Mouse (Mus musculus) forebrain, embryonic 10.5 days (tissue): ENCODE results near the gene Cc2d2a. TPM values are rescaled to one million over a fixed set of nuclear protein-coding genes. Genes with fewer than 3 reads are reported as not detected.

Experiments
- DNase-seq: peaks from one replicate; pipeline ENCODE4 v3.0.0-alpha.2; 2017; ENCODE audit warnings: low spot score; ENCODE audit errors: extremely low spot score
- H3K27ac ChIP-seq: fragments of 300-500 bp; sonication (generic); 2 replicates; pipeline ENCODE4 v1.5.1; 2016; ENCODE audit warnings: mild to moderate bottlenecking
- H3K27me3 ChIP-seq: fragments of 300-500 bp; sonication (generic); 2 replicates; pipeline ENCODE4 v1.6.1; 2016; ENCODE audit warnings: mild to moderate bottlenecking; ENCODE audit not compliant: poor library complexity, severe bottlenecking
- H3K36me3 ChIP-seq: fragments of 300-500 bp; sonication (generic); replicated peaks from 2 replicates; pipeline ENCODE4 v1.6.1; 2016; ENCODE audit warnings: mild to moderate bottlenecking, moderate library complexity
- H3K4me1 ChIP-seq: fragments of 300-500 bp; sonication (generic); 2 replicates; pipeline ENCODE4 v1.6.1; 2016
- H3K4me3 ChIP-seq: fragments of 300-500 bp; sonication (generic); 2 replicates; pipeline ENCODE4 v1.5.1; 2016; ENCODE audit warnings: mild to moderate bottlenecking, moderate library complexity
- H3K9me3 ChIP-seq: fragments of 300-500 bp; sonication (generic); 2 replicates; pipeline ENCODE4 v1.6.1; 2016; ENCODE audit warnings: mild to moderate bottlenecking, moderate library complexity
- WGBS: fragments of 180-500 bp; shearing (Covaris S2); methylation state at CpG from one replicate; pipeline ENCODE4 v1.1.7; 2016; 5-methylcytosine and 5-hydroxymethylcytosine counted together
- polyA plus RNA-seq: library from polyadenylated mRNA; unstranded; fragments of >200 nt; fragmentation: Nextera tagmentation; extraction: Ambion mirVana; gene quantifications from 2 replicates; pipeline ENCODE4 v1.2.1, GENCODE M21; 2016

Gene Cc2d2a
- polyA plus RNA-seq, 1 experiment from 2014 or later: 9.8 TPM

DNA sequence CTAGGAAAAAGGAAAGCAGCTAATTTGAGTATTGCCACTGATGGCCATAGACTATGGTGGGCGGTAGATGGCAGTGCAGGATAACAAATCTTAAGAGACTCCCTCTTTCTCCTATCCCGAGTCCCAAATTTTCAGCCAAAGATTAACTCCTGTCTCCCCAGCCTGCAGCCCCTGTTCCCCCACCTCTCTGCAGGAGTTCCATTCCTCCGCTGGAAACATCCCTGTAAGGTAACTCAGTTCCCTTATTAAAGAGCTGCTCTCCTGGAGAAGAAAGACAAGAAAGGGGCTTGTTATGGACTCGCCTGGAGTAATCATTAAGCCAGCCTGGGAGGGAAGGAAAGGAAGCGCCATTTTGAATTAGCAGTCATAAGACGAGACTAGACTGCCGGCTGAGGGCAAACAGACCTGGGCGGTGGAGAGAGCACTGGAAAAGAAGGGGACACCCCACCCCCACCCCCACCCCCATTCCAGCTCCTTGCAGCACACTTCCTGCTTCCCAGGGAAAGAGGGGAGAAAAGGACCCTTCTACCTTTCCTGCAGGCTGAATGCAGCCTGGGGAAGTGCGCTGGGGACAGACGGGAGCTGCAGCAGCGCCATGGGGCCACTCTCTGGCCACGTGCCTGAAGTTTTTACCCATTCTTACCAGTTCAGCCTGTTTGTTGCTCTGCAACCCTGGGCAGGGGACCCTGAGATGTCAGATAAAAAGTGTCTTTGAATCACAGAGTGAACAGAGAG, 10.2 kb downstream of the Cc2d2a start:
- peaks cover 14% of the 10 kb centered on the region for H3K4me1 ChIP-seq
- under 1% methylated on average over 12 of the region's 12 CpGs for WGBS
- no peaks in the 10 kb centered on the region for H3K9me3 ChIP-seq
- H3K27me3 ChIP-seq: no peaks in the 10 kb centered on the region
- DNase-seq: peak; percentile 82
- peak overlapping the region; percentile 59 for H3K4me3 ChIP-seq
- peaks cover 24% of the 10 kb centered on the region for H3K36me3 ChIP-seq
- H3K27ac ChIP-seq: peak overlapping the region; percentile 97

DNA sequence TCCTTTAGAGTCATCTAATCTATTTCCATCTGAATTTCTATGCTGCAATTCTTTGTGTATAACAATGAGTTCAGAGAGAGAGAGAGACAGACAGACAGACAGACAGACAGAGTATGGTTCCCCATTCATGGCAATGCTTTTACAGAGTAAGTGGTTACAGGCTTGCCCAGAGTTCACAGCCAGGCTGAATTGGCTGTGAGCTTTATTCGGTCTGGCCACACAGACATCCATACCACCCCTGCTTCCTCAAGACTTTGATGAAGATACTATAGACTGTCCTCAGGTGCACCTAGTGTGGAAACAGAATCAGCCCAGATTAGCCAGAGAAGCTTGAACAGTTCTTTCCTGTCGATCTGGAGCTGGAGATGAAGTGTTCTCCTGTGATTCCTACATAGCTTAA, 10.9 kb downstream of the Cc2d2a start:
- DNase-seq: no peak
- 86% methylated on average over 2 of the region's 2 CpGs for WGBS
- H3K4me3 ChIP-seq: peak overlapping the region; percentile 59
- H3K36me3 ChIP-seq: peaks cover 29% of the 10 kb centered on the region
- H3K27me3 ChIP-seq: no peaks in the 10 kb centered on the region
- peak overlapping the region; percentile 97 for H3K27ac ChIP-seq
- peaks cover 14% of the 10 kb centered on the region for H3K4me1 ChIP-seq
- H3K9me3 ChIP-seq: no peaks in the 10 kb centered on the region

DNA sequence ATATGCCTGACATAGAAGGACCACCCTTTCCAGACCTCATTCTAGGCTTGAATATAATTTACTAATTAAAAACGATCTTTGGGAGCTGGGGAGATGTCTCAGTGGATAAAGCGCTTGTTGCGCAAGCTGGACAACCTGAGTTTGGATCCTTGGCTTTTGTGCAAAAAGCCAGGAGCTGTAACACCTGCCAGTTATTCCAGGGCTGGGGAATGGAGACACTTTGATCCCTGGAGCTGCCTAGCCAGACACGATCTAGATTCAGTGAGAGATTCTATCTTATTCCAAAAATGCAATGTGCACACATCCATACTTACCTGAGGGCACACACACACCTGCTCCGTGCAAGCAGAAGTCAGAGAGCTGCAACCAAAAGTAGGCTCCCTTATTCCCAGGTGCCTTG, 23.3 kb downstream of the Cc2d2a start:
- 93% methylated on average over 5 of the region's 5 CpGs for WGBS
- H3K4me1 ChIP-seq: no peaks in the 10 kb centered on the region
- no peaks in the 10 kb centered on the region for H3K27me3 ChIP-seq
- peaks cover 94% of the 10 kb centered on the region for H3K36me3 ChIP-seq
- H3K9me3 ChIP-seq: no peaks in the 10 kb centered on the region
- DNase-seq: no peak
- H3K27ac ChIP-seq: no peak overlapping the region
- no peak overlapping the region for H3K4me3 ChIP-seq

DNA sequence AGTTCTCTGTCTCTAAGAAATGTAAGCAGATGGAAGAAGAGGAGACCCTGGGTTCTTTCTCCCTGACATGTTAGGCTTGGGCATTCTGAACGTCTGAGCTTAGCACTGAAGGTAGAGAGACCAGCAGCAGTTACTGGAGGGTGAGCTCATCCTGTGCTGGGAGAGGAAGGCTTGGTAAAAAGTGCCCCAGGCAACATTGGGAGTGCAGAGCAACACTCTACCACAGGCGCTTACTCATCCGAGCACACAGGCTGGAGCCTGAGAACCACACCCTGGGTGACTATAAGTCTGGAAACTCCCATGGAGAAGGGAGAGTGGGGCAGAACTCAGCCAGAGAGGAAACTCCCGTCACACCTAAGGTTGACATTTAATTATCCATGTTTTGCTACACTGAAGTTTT, 30.3 kb downstream of the Cc2d2a start:
- peaks cover 78% of the 10 kb centered on the region for H3K36me3 ChIP-seq
- no peaks in the 10 kb centered on the region for H3K4me1 ChIP-seq
- no peak for DNase-seq
- no peaks in the 10 kb centered on the region for H3K27me3 ChIP-seq
- H3K9me3 ChIP-seq: no peaks in the 10 kb centered on the region
- H3K27ac ChIP-seq: no peak overlapping the region
- no peak overlapping the region for H3K4me3 ChIP-seq
- 85% methylated on average over 4 of the region's 4 CpGs for WGBS

DNA sequence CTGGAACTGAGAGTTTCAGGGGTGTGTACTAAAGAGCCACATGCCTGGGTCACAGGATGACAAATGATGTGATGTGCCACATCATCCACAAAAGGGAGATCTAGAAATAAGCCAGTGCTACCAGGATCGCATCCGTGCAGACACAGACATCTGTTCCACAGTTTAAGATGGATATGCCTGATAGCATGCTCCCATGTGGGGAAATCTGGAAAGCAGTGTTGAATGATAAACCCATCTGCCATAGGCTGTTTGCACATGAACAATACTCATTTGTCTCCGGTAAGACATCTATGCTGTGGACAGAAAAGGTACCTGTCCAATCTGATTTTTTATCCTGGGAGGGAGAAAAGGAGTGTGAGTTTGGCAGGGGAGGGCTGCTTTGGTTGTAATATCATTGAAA, 35.0 kb downstream of the Cc2d2a start:
- Histone ChIP-seq H3K36me3 (peaks cover 68% of the 10 kb centered on the region), H3K9me3 (no peaks in the 10 kb centered on the region), H3K27ac (no peak overlapping the region), H3K4me1 (no peaks in the 10 kb centered on the region), H3K27me3 (no peaks in the 10 kb centered on the region), H3K4me3 (no peak overlapping the region)
- no peak for DNase-seq
- WGBS: 94% methylated on average over 3 of the region's 3 CpGs

DNA sequence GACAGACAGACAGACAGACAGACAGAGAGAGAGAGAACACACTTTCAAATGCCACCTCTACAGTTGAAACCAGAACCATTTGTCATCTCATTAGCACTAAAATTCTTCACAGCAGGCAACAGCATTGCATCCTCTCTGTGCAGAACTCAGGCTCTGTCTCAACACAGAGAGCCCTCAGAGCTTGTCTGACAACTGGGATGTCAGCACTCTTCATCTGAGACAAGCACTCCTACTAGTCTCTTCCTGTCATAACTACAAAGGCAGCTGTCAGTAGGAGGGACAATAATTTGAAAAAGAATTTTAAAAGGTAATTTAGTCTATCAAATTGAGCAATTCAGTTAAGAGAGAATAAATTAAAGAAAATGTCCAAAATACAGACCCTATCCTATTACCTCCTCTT, 37.1 kb downstream of the Cc2d2a start:
- H3K36me3 ChIP-seq: peaks cover 81% of the 10 kb centered on the region
- no peak overlapping the region for H3K27ac ChIP-seq
- no peak overlapping the region for H3K4me3 ChIP-seq
- H3K27me3 ChIP-seq: no peaks in the 10 kb centered on the region
- no peaks in the 10 kb centered on the region for H3K9me3 ChIP-seq
- no peak for DNase-seq
- H3K4me1 ChIP-seq: no peaks in the 10 kb centered on the region

DNA sequence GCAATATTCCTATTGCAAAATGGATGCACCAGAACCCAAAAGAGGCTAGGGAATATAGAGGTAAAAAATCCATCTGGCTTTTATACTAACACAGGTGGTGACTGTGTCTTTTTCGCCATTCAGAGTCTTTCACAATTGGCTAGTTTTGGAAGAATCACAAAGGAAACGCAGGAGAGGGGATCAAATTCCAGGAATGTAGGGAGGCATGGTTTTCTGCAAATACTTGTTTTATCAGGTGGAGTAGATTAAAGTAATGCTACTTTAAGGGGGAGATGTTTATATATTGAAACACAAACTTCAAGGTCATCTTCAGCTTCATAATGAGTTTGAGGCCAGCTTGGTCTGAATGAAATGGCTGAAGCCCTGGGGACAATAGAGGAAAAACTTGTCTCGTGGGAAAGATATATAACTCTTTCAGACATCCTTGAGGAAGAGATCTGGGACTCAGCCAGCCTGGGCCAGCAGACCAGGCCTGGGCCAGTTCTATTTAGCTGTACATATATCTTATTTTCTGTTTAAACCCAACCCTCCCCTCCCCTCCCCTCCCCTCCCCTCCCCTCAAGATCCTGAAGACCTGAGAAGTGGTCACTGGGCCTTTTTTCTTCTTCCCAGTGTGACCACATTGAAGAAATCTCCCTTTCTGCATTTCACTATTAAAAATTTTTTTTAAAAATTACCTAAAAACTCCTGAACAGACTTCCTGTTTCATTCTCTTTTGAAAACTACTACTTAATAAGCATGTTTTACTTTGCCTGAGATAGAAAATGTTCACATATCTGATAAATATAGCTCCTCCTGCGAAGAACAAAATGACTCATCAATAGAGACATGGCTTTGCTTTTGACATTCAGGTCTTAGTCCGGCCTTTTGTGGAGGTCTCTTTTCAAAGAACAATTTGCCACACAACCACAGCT, 59.6 kb downstream of the Cc2d2a start:
- 74% methylated on average over 5 of the region's 5 CpGs for WGBS
- Histone ChIP-seq H3K36me3 (peaks cover 75% of the 10 kb centered on the region), H3K9me3 (no peaks in the 10 kb centered on the region), H3K27ac (no peak overlapping the region), H3K27me3 (no peaks in the 10 kb centered on the region), H3K4me3 (no peak overlapping the region), H3K4me1 (no peaks in the 10 kb centered on the region)
- DNase-seq: no peak

DNA sequence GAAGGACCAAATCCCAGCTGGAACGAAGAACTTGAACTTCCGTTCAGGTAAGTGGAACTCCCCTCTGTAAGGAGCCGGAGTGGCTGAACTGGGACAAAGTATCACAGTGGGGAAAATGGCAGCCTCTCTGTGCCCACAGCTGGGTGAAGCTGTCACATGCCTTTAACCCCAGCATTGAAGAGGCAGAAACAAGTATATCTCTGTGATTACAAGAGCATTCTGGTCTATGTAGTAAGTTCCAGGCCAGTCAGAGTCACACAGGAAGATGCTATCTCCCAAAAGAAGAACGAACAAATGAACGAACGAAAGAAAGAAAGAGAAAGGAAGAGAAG, 60.3 kb downstream of the Cc2d2a start:
- 87% methylated on average over 6 of the region's 6 CpGs for WGBS
- H3K4me1 ChIP-seq: no peaks in the 10 kb centered on the region
- no peaks in the 10 kb centered on the region for H3K9me3 ChIP-seq
- H3K4me3 ChIP-seq: no peak overlapping the region
- H3K27me3 ChIP-seq: no peaks in the 10 kb centered on the region
- H3K27ac ChIP-seq: no peak overlapping the region
- DNase-seq: no peak
- peaks cover 76% of the 10 kb centered on the region for H3K36me3 ChIP-seq

DNA sequence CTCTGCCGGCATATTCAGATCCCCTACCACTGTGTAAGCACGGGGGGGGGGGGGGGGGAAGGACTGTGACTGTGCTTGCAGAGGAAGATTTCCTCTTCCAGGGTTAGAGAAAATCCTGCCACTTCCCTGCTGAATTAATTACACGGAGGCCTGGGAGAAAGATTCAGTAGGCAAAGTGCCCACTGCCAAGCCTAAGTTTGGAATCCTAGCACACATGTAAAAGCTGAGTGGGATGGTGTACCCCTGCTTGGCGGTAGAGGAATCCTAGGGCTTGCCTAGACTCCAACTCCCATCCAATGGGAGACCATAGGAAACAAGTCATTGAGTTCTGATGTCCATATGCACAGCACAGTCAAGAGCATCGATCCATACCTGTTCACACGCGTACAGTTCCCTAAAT, 61.7 kb downstream of the Cc2d2a start:
- no peak for DNase-seq
- Histone ChIP-seq H3K4me3 (no peak overlapping the region), H3K4me1 (no peaks in the 10 kb centered on the region), H3K27me3 (no peaks in the 10 kb centered on the region), H3K36me3 (peaks cover 68% of the 10 kb centered on the region), H3K9me3 (no peaks in the 10 kb centered on the region), H3K27ac (no peak overlapping the region)
- 89% methylated on average over 7 of the region's 7 CpGs for WGBS

DNA sequence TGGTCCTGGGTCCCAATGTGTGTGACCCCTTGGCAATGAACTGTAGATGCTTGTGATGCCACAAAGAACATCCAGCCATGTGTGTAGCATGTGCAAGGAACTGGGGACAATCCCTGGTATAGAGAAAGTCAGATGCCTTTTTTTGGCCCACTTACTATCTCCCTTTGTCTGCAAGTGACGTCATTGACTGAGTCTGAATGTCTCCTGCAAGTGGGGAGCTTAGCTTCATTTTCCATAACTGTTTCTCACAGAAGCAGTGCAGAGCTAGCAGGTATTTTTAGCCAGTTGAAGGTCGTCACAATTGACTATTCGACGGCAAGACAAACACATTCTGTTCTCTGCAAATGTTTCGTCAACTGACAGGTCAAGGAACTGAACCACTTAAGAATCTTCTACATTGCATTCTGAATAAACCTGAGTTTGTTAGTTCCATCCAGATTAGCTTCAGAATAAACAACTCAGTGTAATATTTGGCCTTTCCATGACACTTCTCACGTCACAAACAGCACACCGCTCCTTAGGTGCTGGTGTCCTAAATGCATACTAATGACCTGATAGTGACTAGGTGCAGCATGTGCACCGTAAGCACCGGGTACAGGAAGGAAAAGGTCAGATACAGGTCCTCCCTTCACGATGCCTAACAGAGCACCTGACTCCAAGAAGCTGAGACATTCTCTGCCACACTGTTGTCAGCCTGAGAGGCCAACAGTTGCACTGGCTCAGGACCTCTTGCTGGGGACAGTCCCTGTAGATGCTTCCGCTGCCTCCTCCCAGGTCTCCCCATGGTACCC, 66.4 kb downstream of the Cc2d2a start:
- DNase-seq: no peak
- no peak overlapping the region for H3K27ac ChIP-seq
- 92% methylated on average over 11 of the region's 11 CpGs for WGBS
- no peaks in the 10 kb centered on the region for H3K27me3 ChIP-seq
- peaks cover 72% of the 10 kb centered on the region for H3K36me3 ChIP-seq
- H3K9me3 ChIP-seq: no peaks in the 10 kb centered on the region
- H3K4me3 ChIP-seq: no peak overlapping the region
- H3K4me1 ChIP-seq: no peaks in the 10 kb centered on the region

DNA sequence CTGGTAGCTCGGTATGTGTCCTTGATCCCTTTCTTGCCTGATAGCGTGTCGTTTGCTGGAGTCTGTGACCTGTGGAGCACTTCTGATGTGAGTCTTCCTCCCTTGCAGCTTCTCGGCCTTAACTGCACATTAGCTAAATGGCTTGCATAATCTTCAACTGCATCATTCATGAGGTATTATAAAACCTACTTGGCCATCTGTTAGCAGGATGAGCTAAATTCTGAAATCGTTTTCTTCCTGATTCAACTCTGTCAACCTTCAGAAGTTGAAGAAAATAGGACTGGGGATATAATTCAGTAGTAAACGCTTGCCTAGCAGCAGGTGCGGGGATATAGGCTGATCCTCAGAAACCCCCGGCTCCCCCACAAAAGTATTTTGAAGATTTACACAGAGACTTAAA, 70.2 kb downstream of the Cc2d2a start:
- Histone ChIP-seq H3K4me1 (no peaks in the 10 kb centered on the region), H3K9me3 (no peaks in the 10 kb centered on the region), H3K4me3 (no peak overlapping the region), H3K36me3 (peaks cover 57% of the 10 kb centered on the region), H3K27ac (no peak overlapping the region), H3K27me3 (no peaks in the 10 kb centered on the region)
- DNase-seq: no peak
- WGBS: 92% methylated on average over 8 of the region's 8 CpGs

DNA sequence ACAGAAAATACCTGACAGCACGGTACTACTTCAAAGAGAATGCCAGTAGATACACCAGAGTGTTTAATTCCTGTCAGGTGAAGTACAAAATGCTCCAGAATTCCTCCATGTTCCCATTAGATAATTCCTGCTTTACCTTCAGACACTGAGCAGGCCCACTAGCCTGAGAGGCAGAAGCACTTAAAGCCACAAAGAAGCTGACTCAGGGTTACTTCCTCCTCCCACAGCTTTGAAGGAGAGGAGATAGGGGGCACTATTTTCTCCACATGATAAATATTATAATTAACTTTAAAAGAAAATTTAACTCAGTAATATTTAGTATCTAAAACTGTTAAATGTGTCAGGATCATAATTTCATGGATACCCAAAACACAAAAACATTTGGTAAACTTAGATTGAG, 82.0 kb downstream of the Cc2d2a start:
- Histone ChIP-seq H3K9me3 (no peaks in the 10 kb centered on the region), H3K27ac (no peak overlapping the region), H3K27me3 (no peaks in the 10 kb centered on the region), H3K4me3 (no peak overlapping the region), H3K36me3 (peaks cover 76% of the 10 kb centered on the region), H3K4me1 (no peaks in the 10 kb centered on the region)
- DNase-seq: no peak
- 89% methylated on average over 1 of the region's 1 CpGs for WGBS

DNA sequence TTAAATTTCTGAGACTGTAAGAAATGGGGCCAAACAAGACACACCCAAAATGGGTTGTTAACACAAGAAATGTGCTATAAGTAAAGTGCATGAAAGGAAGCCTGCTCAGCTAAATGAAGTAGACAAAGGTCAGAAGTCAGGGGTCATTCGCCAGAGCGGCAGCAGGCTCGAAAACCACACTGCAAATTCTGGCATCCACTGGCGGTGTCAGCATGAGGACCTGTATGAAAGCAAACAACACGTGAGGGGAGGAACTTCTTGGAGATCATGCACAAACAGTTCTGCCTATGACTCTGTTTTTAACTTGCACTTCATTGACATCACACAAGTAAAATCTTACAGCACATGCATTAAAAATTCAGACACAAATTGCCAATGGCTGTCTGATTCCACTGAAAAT, 83.0 kb downstream of the Cc2d2a start:
- WGBS: 70% methylated on average over 5 of the region's 5 CpGs
- Histone ChIP-seq H3K4me1 (no peaks in the 10 kb centered on the region), H3K36me3 (peaks cover 74% of the 10 kb centered on the region), H3K27ac (no peak overlapping the region), H3K27me3 (no peaks in the 10 kb centered on the region), H3K4me3 (no peak overlapping the region), H3K9me3 (no peaks in the 10 kb centered on the region)
- DNase-seq: no peak
